Mouse (Mus musculus) gastrocnemius, adult 8-10 months (tissue): Measurements from ENCODE around the gene Nuf2. TPM values are rescaled to one million over a fixed set of nuclear protein-coding genes. Genes with fewer than 3 reads are reported as not detected.
"Not testable (repeated sequence)": the region's sequence is repeated elsewhere in the genome, so short reads cannot be mapped to it uniquely, and the experiment has no call there.

Source experiments
- DNase-seq, 2 experiments: peaks; one replicate each; pipeline ENCODE4 v3.0.0; 2022; ENCODE audit warnings: low spot score in 2 of 2
- total RNA-seq, 4 experiments: library from RNA; stranded (reverse); gene quantifications; 2 replicates each; pipeline ENCODE4 v1.2.4; 2022

Gene Nuf2
- under 1 TPM in 1 of 4 experiments, not detected in 3; 0.24 TPM for total RNA-seq

DNA sequence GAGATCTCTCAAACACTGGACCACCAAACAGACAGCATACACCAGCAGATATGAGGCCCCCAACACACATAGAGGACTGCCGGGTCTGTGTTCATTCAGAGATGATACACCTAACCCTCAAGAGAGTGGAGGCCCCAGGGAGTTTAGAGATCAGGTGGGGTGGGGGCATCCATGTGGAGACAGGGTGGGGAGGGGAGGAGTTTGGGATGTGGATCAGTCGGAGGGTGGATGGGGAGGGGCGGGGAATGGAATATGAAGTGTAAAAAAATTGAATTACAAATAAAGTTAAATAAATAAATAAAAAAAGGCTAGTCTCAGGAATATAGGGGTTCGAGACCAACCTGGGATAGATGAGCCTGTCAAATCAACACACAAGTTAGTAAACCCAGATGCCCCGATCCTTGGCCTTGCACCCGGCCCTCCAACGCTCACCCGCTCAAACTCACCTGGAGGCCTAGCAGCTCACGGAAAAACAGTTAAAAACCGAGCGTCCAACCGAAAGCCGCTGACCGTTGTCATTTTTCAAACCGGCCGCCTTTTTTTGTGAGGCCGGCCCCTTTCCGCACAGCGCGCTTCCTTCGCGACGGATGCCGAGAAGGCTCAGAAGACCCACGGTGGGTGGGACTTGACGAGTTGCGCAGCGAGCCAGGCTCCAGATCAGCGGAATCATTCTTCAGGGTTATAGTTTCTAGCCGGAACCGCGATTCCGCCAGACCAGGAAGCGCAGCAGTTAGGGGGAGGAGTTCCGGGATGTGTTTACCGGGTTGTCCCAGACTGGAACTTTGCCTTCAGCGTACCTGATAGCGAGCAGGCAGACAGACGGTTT, at the start of gene Nuf2:
Gene Nuf2, minus strand, starts transcription at position 589 of the 826 bp plus-strand sequence.
- DNase-seq = peak; percentile 94 to 96

DNA sequence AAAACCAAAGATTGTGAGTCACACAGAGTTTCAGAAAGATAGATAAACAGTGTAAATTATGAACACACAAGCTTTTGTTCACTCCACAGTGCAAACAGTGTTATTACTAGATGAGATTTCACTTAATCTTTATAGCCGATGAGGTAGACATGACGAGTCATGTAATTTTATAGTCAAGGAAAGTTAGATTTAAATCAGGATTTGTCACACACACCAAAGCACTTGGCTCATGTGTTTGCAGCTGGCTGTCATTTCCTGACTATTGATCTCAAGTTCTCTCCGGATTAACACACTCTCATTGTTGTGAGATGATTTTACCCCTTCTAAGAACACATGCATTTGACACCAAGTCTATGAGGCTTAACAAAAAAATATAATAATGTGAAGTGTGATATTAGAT, 48.3 kb upstream of the Nuf2 start:
- DNase-seq = no peak

- DNase-seq = no peak
Observed at GRCm38 (mm10) chr1:169574136-169574535, 42.9 kb upstream of the Nuf2 start.

DNA sequence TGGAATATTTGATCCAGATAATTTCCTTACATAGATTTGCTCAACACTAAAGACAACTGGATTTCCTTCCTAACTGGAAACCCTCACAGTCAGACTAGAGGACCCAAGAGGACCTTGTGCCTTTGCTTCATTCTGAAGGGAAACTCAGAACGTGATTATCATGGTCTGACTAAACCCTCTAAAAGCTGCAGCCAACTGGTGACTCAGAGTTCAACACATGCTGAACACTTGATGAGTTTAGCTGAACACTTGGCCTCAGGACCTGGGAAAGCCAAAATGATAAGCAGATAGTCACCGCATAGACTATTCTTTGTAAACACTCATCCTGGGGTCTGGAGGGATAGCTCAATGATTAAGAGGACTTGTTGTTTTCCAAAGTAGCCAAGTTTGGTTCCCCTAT, 24.4 kb upstream of the Nuf2 start:
- no peak for DNase-seq

DNA sequence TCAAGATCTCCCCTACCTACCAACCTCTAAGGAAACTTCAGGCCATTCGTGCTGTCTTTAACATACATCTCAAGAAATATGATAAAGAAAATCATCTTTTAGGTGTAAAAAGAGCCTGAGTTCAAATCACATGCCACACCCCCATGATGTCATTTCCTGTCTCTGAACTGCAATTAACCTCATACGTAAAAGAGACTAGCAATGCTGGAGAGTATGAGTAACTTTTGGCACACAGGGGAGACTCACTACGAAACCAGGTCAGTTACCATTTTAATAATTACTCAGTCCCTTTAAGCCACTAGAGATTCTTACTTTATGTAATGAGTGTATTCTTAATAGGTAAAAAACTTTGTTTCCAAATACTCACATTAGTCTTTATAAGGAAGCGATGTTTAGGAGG, 23.8 kb upstream of the Nuf2 start:
- no peak for DNase-seq

DNA sequence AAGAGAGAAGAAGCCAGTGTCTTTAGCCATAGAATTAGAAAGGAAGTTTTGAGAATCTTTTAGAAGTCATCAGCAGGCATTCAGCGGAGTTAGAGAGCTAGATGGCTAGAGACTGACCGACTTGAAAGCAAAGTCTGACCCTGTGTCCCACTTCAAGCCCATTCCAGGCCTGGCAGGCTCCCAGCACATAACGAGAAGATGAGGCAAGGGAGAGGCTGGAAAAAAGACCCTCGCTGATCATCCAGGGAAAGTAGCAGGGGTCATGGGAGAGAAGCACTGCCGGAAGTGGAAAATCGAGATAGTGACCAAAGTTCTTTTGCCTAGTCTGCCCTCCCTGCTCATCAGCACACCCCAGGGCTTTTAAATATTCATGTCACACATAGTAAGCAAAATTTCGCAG, 22.2 kb upstream of the Nuf2 start:
- no peak for DNase-seq

- no peak for DNase-seq
Observed at GRCm38 (mm10) chr1:169540415-169540814, 9.2 kb upstream of the Nuf2 start.

DNA sequence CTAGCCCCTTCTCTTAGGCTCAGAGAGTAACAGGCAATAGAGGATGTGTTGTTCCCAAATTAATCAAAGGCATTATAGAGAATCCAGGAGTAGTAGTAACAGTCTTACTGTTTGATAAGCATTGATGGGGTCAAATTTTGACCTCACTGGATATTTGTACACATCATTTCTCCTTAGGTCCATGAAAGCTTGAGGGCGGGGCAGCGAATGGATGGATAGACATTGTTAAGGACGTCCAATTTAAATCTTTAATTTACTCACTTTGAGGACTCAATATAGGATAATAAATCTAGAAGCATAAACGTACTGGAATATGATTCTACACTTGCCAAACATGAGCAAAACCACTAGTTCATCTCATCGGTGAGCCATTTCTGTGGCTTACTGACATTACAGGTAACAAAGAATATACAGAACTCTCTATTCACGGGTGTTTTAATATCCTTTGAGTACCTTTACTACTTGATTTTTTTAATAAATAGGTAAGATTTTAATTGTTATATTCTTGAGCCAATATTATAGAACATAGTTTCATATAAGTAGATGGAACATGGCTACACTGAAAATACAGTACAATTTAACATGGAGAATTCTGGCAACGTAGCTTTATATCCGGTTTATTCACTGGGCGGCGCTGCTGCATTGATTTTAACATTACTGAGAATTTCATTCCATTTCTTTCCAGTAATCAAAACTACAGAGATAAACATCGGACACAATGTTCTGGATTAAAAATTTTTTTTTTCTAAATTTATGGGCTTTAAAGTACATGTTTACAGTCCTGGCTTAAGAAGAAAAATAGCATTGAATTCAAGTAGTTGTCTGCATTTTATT, 655 bp upstream of the Nuf2 start:
- DNase-seq = peak; percentile 15 to 29

- no peak for DNase-seq
Observed at GRCm38 (mm10) chr1:169529996-169530518, 1.2 kb downstream of the Nuf2 start.

- no peak for DNase-seq
Observed at GRCm38 (mm10) chr1:169526006-169526680, 5.1 kb downstream of the Nuf2 start.

GRCm38 (mm10) chr1:169519337-169519736, 11.9 kb downstream of the Nuf2 start:
- no peak for DNase-seq

DNA sequence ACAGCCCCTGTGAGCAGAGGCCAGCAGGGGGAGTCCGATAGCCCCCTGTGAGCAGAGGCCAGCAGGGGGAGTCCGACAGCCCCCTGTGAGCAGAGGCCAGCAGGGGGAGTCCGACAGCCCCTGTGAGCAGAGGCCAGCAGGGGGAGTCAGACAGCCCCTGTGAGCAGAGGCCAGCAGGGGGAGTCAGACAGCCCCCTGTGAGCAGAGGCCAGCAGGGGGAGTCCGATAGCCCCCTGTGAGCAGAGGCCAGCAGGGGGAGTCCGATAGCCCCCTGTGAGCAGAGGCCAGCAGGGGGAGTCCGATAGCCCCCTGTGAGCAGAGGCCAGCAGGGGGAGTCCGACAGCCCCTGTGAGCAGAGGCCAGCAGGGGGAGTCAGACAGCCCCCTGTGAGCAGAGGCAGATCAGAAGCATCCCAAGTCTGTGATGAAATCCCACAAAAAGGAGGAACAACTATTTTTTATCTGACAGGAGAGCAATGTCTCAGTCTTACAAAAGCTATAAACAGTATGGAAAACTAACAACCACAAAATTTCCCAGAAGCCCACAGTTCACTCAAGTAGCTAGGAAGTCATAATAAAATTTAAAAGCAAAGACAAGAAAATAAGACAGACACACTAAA, 13.3 kb downstream of the Nuf2 start:
- not testable (repeated sequence) for DNase-seq

DNA sequence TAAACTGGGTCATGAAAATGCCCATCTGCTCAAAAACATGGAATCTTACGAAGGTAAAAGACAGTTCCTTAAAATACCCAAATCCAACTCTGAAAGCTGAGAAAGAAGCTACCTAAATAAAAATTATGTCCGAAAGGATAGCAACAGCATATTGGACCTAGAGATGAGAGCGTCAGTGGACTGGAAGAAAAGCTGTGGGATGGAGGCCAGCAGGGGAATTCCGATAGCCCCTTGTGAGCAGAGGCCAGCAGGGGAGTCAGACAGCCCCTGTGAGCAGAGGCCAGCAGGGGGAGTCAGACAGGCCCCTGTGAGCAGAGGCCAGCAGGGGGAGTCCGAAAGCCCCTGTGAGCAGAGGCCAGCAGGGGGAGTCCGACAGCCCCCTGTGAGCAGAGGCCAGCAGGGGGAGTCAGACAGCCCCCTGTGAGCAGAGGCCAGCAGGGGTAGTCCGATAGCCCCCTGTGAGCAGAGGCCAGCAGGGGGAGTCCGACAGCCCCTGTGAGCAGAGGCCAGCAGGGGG, 13.8 kb downstream of the Nuf2 start:
- DNase-seq = no peak

DNA sequence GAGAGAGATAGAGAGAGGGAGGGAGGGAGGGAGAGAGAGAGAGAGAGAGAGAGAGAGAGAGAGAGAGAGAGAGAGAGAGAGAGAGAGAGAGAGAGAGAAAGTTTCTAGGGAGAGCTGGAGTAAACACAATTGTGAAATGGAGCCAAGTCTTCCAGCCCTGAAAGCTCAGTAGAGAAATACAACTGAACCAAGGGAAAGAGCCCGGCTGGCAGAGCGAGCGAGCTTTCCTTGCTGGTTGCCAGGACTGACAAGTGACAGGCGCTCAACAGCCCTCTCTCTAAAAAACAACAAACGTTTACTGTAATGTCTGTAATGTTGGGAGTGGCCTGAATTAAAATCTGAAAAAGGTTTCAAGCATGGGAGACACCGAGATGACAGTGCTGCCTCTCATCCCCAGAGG, 24.9 kb downstream of the Nuf2 start:
- no peak for DNase-seq

- DNase-seq = no peak
Observed at GRCm38 (mm10) chr1:169502876-169503275, 28.4 kb downstream of the Nuf2 start.

DNA sequence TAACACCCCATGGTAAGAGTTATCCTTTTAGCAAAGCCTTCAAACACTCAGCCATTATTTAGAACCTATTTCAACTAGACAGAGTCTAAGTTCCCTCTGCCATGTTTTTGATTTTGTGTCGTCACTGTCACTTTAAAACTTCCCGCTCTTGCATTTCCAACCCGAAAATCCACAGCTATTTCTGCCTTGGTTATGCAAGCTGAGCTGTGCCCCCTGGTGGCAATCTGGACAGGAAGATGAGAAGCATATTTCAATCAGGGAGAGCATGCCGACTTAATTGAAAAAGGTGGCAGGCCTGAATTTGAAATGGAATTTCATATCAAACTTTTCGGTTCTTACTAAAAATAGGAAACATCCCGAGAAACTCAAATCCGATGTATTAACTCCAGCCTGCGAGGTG, 35.6 kb downstream of the Nuf2 start:
- no peak for DNase-seq

DNA sequence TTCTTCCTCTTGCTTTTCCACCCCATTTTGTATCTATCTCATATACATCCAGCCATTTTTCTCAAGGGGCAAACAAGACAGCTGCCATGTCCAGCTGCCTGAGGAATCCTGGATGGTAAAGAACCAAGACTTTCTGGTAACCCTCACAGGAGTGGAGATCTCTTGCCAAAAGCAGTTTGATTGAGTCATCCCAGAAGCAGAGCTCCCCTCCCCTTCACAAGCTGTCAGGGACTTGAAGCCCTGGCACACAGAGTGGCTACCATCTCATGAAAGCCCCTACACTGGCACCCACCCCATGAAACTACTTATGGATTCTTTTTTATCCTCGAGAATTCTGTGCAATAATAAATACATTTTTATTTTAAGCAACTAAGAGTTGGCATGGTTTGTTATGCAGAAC, 39.7 kb downstream of the Nuf2 start:
- DNase-seq = no peak

DNA sequence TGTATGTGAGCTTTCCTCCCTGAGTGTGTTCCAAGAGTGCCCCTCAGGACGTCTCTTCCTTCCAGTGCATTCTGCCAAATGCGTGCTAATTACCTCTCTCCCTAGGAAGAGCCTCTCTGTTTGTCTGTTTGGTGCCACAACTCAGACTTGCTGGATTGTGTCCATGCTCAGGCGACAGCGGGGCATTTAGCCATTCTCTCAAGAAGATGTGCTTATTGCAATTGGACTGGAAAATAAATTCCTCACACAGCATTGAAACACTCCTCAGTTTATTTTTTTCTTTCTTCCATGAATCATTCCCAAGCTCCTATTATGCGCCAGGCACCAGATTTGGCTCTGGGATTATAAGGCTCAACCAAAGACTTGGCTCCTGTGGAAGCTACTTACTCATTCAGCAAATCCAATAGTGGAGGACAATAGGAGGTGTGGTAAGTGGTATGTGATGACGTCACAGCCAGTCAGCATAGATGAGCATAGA, 45.8 kb downstream of the Nuf2 start:
- no peak for DNase-seq

- no peak for DNase-seq
Observed at GRCm38 (mm10) chr1:169484565-169484964, 46.7 kb downstream of the Nuf2 start.

- no peak for DNase-seq
Observed at GRCm38 (mm10) chr1:169482596-169483335, 48.5 kb downstream of the Nuf2 start.
